Comparison of ENCODE assay signal across 12 mouse cellular contexts in genomic region chr9:67111836-67112584, GRCm38 (mm10).
DNase-seq lines count a peak whose midpoint lies in the region; ATAC-seq and TF ChIP-seq lines count a peak whose summit lies in the region.
"Had no signal": no experiment of that assay in that cellular context is flagged by ENCODE, and none has a peak within 500 bp of the region (broad histone marks: within the 10 kb centered on the region; RNA-seq: fewer than 3 reads in every experiment).

No protein-coding gene starts in this region.

- TF ChIP-seq CTCF in intestine, postnatal 0 days (IDR thresholded peaks at IDR 0.05; ENCODE audit: low read depth): no peak

- ATAC-seq in intestine, embryonic 14.5 days (replicated peaks; ENCODE audit: low FRiP score, low TSS enrichment, low read depth): peak; percentile 45; the same call in 1 of the 2 replicates
- no peak for ATAC-seq in intestine, postnatal 0 days
- ATAC-seq in intestine, embryonic 16.5 days: no peak

- H3K4me2 ChIP-seq in intestine, embryonic 14.5 days (ENCODE audit: low read length): no peak overlapping the region
- no peak overlapping the region for H3K4me2 ChIP-seq in intestine, postnatal 0 days (replicated peaks; ENCODE audit: low read depth)
- no peak overlapping the region for H3K4me2 ChIP-seq in intestine, embryonic 16.5 days (ENCODE audit: low read depth, low read length)
- H3K4me2 ChIP-seq: limb, embryonic 12.5 days; midbrain, embryonic 12.5 days had no signal

- H3K4me3 ChIP-seq in intestine, embryonic 14.5 days (ENCODE audit: low read depth, low read length): no peak overlapping the region
- H3K4me3 ChIP-seq in intestine, postnatal 0 days (ENCODE audit: low read depth, low read length): no peak overlapping the region
- no peak overlapping the region for H3K4me3 ChIP-seq in intestine, embryonic 16.5 days (ENCODE audit: low read length)
- H3K4me3 ChIP-seq: limb, embryonic 12.5 days; midbrain, embryonic 12.5 days had no signal

- H3K9ac ChIP-seq in intestine, embryonic 14.5 days (ENCODE audit: low read length): no peak overlapping the region
- H3K9ac ChIP-seq in intestine, postnatal 0 days (ENCODE audit: low read depth, low read length): no peak overlapping the region
- H3K9ac ChIP-seq in intestine, embryonic 16.5 days (ENCODE audit: low read depth, low read length): no peak overlapping the region
- H3K9ac ChIP-seq: limb, embryonic 12.5 days; midbrain, embryonic 12.5 days had no signal

- no peaks in the 10 kb centered on the region for H3K36me3 ChIP-seq in intestine, embryonic 14.5 days (ENCODE audit: control insufficient read depth, insufficient read depth, low read length)
- H3K36me3 ChIP-seq in intestine, postnatal 0 days (ENCODE audit: control insufficient read depth, insufficient read depth): no peaks in the 10 kb centered on the region
- no peaks in the 10 kb centered on the region for H3K36me3 ChIP-seq in intestine, embryonic 16.5 days (ENCODE audit: control insufficient read depth, insufficient read depth, low read length)
- H3K36me3 ChIP-seq: limb, embryonic 12.5 days; midbrain, embryonic 12.5 days had no signal

- peaks cover 26% of the 10 kb centered on the region for H3K4me1 ChIP-seq in intestine, embryonic 14.5 days (replicated peaks; ENCODE audit: control insufficient read depth, insufficient read depth, low read length)
- no peaks in the 10 kb centered on the region for H3K4me1 ChIP-seq in intestine, postnatal 0 days (replicated peaks; ENCODE audit: control insufficient read depth, insufficient read depth, low read length)
- H3K4me1 ChIP-seq in intestine, embryonic 16.5 days (ENCODE audit: control insufficient read depth, insufficient read depth, low read length): peaks cover 19% of the 10 kb centered on the region

- no peak for DNase-seq in intestine, embryonic 14.5 days (ENCODE audit: low spot score)
- peak; percentile 60 for DNase-seq in MN1 (ENCODE audit: low spot score)
- peak; percentile 72 for DNase-seq in embryo, embryonic 10.5 days (ENCODE audit: low spot score)
- no peak for DNase-seq in right cerebral cortex, postnatal 25 days
- DNase-seq in ovary, postnatal 10 days (ENCODE audit: low spot score): no peak
- DNase-seq: cerebellum, postnatal 10 days; heart, postnatal 14 days; lung, adult 2 months had no signal

- 57% methylated on average over 4 of the region's 4 CpGs for WGBS in intestine, embryonic 14.5 days
- WGBS in intestine, postnatal 0 days: 78% methylated on average over 4 of the region's 4 CpGs
- WGBS in intestine, embryonic 16.5 days: 69% methylated on average over 4 of the region's 4 CpGs

- H3K27me3 ChIP-seq in intestine, embryonic 14.5 days (replicated peaks; ENCODE audit: control insufficient read depth, insufficient read depth, low read length): no peaks in the 10 kb centered on the region
- H3K27me3 ChIP-seq in intestine, postnatal 0 days (replicated peaks; ENCODE audit: control insufficient read depth, insufficient read depth, low read length): no peaks in the 10 kb centered on the region
- H3K27me3 ChIP-seq in intestine, embryonic 16.5 days (replicated peaks; ENCODE audit: control insufficient read depth, insufficient read depth, low read length): no peaks in the 10 kb centered on the region
- H3K27me3 ChIP-seq: limb, embryonic 12.5 days; midbrain, embryonic 12.5 days had no signal

- H3K27ac ChIP-seq in intestine, embryonic 14.5 days (ENCODE audit: low read depth): peak overlapping the region; percentile 57; the same call in 1 of the 2 replicates
- no peak overlapping the region for H3K27ac ChIP-seq in intestine, postnatal 0 days (ENCODE audit: low read depth, low read length)
- peak overlapping the region; percentile 6; the same call in 1 of the 2 replicates for H3K27ac ChIP-seq in intestine, embryonic 16.5 days (ENCODE audit: low read length)
- H3K27ac ChIP-seq: limb, embryonic 12.5 days; midbrain, embryonic 12.5 days had no signal

- no peaks in the 10 kb centered on the region for H3K9me3 ChIP-seq in intestine, embryonic 14.5 days (ENCODE audit: control insufficient read depth, low read length)
- H3K9me3 ChIP-seq in intestine, postnatal 0 days (ENCODE audit: control insufficient read depth): no peaks in the 10 kb centered on the region
- H3K9me3 ChIP-seq in intestine, embryonic 16.5 days (ENCODE audit: control insufficient read depth, low read length): no peaks in the 10 kb centered on the region
- H3K9me3 ChIP-seq: limb, embryonic 12.5 days; midbrain, embryonic 12.5 days had no signal

Comparison
In these comparisons a context has a peak if more than half of its experiments do, and no peak if none do; other contexts are left out.
1. DNase-seq: peak in MN1 (single experiment) and embryo, embryonic 10.5 days (single experiment); none in intestine, embryonic 14.5 days (single experiment), right cerebral cortex, postnatal 25 days (single experiment) and ovary, postnatal 10 days (single experiment).